Mouse (Mus musculus) midbrain, embryonic 13.5 days (tissue): ENCODE measurements around the gene Tmem183a. TPM values are rescaled to one million over a fixed set of nuclear protein-coding genes. Genes with fewer than 3 reads are reported as not detected.

Source experiments
- ATAC-seq: fragments of 200-750 bp; cut with Nextera tagmentation; 2 replicates; pipeline ENCODE4 v1.8.0; 2017; ENCODE audit warnings: mild to moderate bottlenecking, moderate TSS enrichment, moderate library complexity
- H3K27ac ChIP-seq: fragments of 300-500 bp; sonication (generic); 2 replicates; pipeline ENCODE4 v1.5.1; 2015; ENCODE audit warnings: inconsistent platforms, mild to moderate bottlenecking, moderate library complexity
- H3K27me3 ChIP-seq: fragments of 300-500 bp; sonication (generic); 2 replicates; pipeline ENCODE4 v1.6.1; 2015; ENCODE audit warnings: mild to moderate bottlenecking, inconsistent platforms
- H3K36me3 ChIP-seq: fragments of 300-500 bp; sonication (generic); 2 replicates; pipeline ENCODE4 v1.6.1; 2015; ENCODE audit warnings: mild to moderate bottlenecking, inconsistent platforms
- H3K4me1 ChIP-seq: fragments of 300-500 bp; sonication (generic); replicated peaks from 2 replicates; pipeline ENCODE4 v1.6.1; 2015; ENCODE audit warnings: inconsistent platforms
- H3K4me2 ChIP-seq: fragments of 300-500 bp; sonication (generic); replicated peaks from 2 replicates; pipeline ENCODE4 v1.6.1; 2015; ENCODE audit warnings: moderate library complexity, mild to moderate bottlenecking, inconsistent platforms
- H3K4me3 ChIP-seq: fragments of 300-500 bp; sonication (generic); replicated peaks from 2 replicates; pipeline ENCODE4 v1.5.1; 2015; ENCODE audit warnings: mild to moderate bottlenecking, inconsistent platforms
- H3K9ac ChIP-seq: fragments of 300-500 bp; sonication (generic); replicated peaks from 2 replicates; pipeline ENCODE4 v1.6.1; 2015; ENCODE audit warnings: mild to moderate bottlenecking, inconsistent platforms
- H3K9me3 ChIP-seq: fragments of 300-500 bp; sonication (generic); 2 replicates; pipeline ENCODE4 v1.6.1; 2016; ENCODE audit warnings: mild to moderate bottlenecking, inconsistent platforms
- WGBS: fragments of 180-500 bp; shearing (Covaris S2); methylation state at CpG from one replicate; pipeline ENCODE4 v1.1.7; 2015; 5-methylcytosine and 5-hydroxymethylcytosine counted together
- polyA plus RNA-seq: library from polyadenylated mRNA; unstranded; fragments of >200 nt; fragmentation: Nextera tagmentation; extraction: Ambion mirVana; gene quantifications from 2 replicates; pipeline ENCODE4 v1.2.1, GENCODE M21; 2015

The Tmem183a gene
- polyA plus RNA-seq, 1 experiment from 2014 or later = 128 TPM

DNA sequence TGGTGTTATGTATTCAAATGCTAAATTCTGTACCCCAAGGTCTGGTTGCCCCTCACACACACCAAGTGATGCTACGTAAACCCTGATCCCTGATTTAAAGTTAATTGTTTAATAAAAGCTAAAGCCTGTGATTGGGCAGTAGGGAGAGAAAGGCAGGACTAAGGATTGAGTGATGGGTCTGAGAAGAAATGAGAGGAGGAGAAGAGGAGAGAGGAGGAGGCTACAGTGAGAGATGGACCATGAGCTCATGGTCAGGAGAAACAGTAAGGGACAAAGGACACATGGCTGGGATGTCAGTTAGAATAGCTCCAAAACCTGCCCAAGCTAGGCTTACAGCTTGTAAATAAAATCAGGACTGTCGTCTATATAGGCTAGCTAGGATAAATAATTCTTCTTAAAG lies 19.3 kb upstream of the Tmem183a start:
- WGBS = 89% methylated on average over 2 of the region's 2 CpGs
- H3K4me1 ChIP-seq = peaks cover 10% of the 10 kb centered on the region; the same call in 1 of the 2 replicates
- no peak overlapping the region for H3K4me2 ChIP-seq
- no peak overlapping the region for H3K27ac ChIP-seq
- no peaks in the 10 kb centered on the region for H3K9me3 ChIP-seq
- 0 out of 2 replicates have a peak, but pooled peaks cover 5% of the 10 kb centered on the region for H3K27me3 ChIP-seq
- no peak for ATAC-seq
- no peaks in the 10 kb centered on the region for H3K36me3 ChIP-seq
- H3K4me3 ChIP-seq = no peak overlapping the region
- H3K9ac ChIP-seq = no peak overlapping the region

DNA sequence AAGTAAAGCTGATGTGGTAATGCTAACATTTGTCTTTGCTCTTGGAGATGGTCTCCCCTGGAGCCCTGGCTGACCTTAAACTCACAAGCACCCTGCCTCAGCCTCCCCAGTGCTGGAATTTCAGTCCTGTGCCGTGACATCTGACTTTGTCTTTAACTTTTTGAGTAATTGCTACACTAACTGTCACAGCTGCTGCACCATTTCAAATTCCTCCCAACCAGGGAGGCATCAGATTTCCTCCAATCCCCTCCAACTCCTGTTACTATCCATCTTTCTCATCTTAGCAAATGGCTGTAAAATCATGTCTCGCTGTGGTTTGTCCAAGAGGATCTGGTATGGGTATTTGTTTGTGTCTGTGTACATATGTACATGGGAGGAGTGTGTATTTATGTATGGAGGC lies 12.3 kb upstream of the Tmem183a start:
- 76% methylated on average over 2 of the region's 2 CpGs for WGBS
- Histone ChIP-seq H3K36me3 (no peaks in the 10 kb centered on the region), H3K4me3 (no peak overlapping the region), H3K4me1 (no peaks in the 10 kb centered on the region), H3K9me3 (peaks cover 11% of the 10 kb centered on the region; the same call in 1 of the 2 replicates), H3K27me3 (no peaks in the 10 kb centered on the region), H3K9ac (no peak overlapping the region), H3K27ac (no peak overlapping the region), H3K4me2 (no peak overlapping the region)
- no peak for ATAC-seq

DNA sequence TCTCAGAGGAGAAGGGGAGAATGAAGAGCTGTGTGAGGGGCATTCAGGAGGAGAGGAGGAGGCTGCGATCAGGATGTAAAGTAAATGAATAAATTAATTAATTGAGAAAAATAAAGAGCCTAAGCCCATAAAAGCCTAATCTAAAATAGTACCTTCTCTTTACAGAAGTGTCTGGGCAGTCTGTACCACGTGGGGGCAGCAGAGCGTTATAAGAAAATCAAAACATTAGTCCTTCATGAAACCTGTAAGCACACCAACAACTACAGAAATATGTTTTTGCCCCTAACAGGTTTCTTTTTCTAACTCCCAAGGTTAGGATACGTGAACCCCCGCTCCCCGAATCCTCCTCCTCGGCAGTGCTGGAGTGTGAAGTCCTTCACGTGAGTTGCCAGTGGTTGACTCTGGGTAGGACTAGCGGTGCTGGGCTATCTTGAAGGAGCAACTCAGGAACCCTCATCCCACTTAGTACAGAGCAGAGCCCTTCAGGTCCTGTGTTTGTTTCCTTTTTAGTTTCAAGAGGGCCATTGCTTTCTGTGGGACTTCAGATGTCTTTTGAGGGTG lies 7.1 kb upstream of the Tmem183a start:
- Histone ChIP-seq H3K4me1 (no peaks in the 10 kb centered on the region), H3K4me2 (no peak overlapping the region), H3K9me3 (peaks cover 11% of the 10 kb centered on the region; the same call in 1 of the 2 replicates), H3K9ac (no peak overlapping the region), H3K36me3 (no peaks in the 10 kb centered on the region), H3K27ac (no peak overlapping the region), H3K27me3 (no peaks in the 10 kb centered on the region; the same call in 1 of the 2 replicates), H3K4me3 (no peak overlapping the region)
- 54% methylated on average over 9 of the region's 9 CpGs for WGBS
- ATAC-seq = no peak

DNA sequence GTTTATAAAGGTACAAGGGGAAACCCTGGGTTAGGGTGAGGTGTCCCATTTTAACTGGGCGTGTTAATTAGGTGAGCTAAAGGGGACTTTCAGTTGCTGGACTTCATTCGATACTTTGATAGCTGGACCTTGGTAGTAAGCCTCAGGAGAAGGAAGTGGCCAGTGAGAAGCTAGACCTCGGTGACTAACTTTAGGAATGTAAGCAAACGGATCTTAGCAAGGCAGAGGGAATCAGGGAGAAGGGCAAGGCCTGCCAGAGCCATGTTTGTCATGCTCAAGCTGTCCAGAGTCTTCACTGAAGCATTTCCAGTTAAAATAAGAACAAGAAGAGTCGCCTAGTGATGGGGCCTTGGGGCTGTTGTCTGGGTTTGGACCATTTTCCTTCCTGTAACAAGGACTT lies 3.7 kb upstream of the Tmem183a start:
- no peaks in the 10 kb centered on the region for H3K36me3 ChIP-seq
- WGBS = 70% methylated on average over 5 of the region's 5 CpGs

DNA sequence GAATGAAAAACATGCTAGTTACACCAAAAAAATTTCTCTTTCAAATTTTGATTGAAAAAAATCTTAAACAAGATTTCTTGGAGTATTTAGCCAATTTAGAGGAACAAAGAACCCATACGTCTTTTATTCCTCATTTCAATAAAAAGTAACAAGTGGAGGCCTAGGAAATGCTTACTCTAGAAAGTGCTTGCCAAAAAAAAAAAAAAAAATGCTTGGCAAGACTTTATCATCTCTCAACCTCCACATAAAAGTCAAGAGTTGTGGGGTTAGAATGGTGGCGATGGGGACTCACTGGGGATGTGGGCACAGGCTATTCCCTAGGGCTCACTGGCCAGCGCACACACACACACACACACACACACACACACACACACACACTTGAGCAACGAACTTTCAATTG lies 1.4 kb upstream of the Tmem183a start:
- no peak for ATAC-seq
- Histone ChIP-seq H3K27me3 (no peaks in the 10 kb centered on the region; the same call in 1 of the 2 replicates), H3K27ac (no peak overlapping the region), H3K9me3 (no peaks in the 10 kb centered on the region), H3K4me2 (no peak overlapping the region), H3K36me3 (peaks cover 14% of the 10 kb centered on the region), H3K9ac (no peak overlapping the region), H3K4me1 (peaks cover 27% of the 10 kb centered on the region), H3K4me3 (no peak overlapping the region)
- 82% methylated on average over 4 of the region's 4 CpGs for WGBS

More for the DNA sequence above, 3.7 kb upstream of the Tmem183a start:
- H3K27me3 ChIP-seq = no peaks in the 10 kb centered on the region; the same call in 1 of the 2 replicates
- no peak overlapping the region for H3K4me2 ChIP-seq
- H3K9me3 ChIP-seq = 0 out of 2 replicates have a peak, but pooled peaks cover 7% of the 10 kb centered on the region
- H3K4me3 ChIP-seq = no peak overlapping the region
- no peak overlapping the region for H3K9ac ChIP-seq
- H3K27ac ChIP-seq = no peak overlapping the region
- peaks cover 11% of the 10 kb centered on the region for H3K4me1 ChIP-seq
- no peak for ATAC-seq

DNA sequence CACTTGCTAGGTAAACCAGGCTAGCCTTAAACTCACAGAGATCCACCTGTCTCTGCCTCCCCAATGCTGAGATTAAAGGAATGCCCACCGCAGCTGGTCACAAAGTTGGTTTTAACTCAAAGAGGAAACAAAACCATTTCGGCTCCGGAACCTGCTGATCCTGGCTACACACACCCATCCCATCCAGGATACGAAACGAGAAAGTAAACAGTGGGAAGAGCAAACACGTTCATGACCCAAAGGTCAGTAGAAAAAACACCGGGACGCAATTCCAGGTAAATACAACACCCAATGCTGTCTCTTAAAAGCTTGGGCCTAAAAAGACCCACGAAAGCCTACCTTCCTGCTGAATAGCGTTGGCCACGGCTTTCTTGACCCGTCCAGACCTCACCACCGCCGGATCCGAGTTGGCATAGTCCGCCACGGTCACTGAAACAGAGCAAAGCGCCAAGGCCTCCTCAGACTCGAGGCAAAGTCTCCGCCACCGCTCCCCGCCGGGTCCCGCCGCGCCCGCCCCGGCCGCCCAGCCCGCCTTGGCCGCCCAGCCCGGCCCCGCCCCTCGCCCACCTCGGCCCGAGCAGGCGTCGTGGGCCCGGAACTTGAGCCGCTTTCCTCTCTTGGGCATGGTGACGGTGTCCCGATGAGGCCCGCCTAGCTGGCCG lies 453 bp downstream of the Tmem183a start:
- peak; percentile 90 for ATAC-seq
- H3K36me3 ChIP-seq = peaks cover 24% of the 10 kb centered on the region
- no peaks in the 10 kb centered on the region; the same call in 1 of the 2 replicates for H3K27me3 ChIP-seq
- peak overlapping the region; percentile 86 for H3K4me3 ChIP-seq
- WGBS = 2% methylated on average over 36 of the region's 44 CpGs
- peak overlapping the region; percentile 92 for H3K4me2 ChIP-seq
- H3K9ac ChIP-seq = peak overlapping the region; percentile 95
- H3K27ac ChIP-seq = peak overlapping the region; percentile 83
- H3K4me1 ChIP-seq = peaks cover 27% of the 10 kb centered on the region
- H3K9me3 ChIP-seq = no peaks in the 10 kb centered on the region

DNA sequence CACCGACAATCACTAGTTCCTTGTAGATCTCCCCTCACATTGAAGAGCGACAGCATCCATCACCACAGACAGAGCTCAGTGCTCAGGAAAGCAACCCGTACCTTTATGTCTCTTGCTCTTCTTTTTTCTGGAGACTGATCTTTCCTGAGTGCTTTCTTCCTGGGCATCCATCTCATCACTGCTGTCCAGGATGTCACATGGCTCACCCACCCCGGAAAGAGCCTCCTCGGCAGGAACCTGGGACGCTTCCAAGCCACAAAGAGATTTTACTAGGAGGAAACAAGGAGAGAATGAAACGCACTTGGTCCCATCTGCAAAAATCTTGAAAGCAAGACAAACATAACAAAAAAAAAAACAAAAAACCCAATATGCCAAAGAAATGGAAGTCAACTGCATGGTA lies 1.1 kb downstream of the Tmem183a start:
- Histone ChIP-seq H3K4me3 (peak overlapping the region; percentile 86), H3K27me3 (no peaks in the 10 kb centered on the region; the same call in 1 of the 2 replicates), H3K36me3 (peaks cover 31% of the 10 kb centered on the region), H3K4me1 (peaks cover 27% of the 10 kb centered on the region), H3K4me2 (peak overlapping the region; percentile 92), H3K27ac (no peak overlapping the region), H3K9me3 (no peaks in the 10 kb centered on the region), H3K9ac (peak overlapping the region; percentile 95)
- no peak for ATAC-seq
- WGBS = 88% methylated on average over 7 of the region's 7 CpGs

DNA sequence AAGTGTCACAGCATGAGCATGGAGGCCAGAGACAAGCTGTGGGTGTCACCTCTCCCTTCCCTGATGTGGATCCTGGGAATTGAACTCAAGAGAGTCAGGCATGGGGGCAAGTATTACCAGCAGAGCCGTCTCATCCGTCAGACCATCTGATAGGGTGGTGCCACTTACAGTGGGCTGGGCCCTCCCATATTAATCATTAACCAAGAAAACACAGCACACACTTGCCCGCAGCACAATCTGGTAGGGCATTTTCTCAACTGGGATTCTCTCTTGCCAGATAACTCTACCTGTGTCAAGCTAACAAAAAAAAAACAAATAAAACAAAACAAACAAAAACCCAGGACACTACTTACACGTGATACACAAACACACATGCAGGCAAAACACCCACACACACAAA lies 4.3 kb downstream of the Tmem183a start:
- 94% methylated on average over 4 of the region's 4 CpGs for WGBS
- peaks cover 62% of the 10 kb centered on the region for H3K36me3 ChIP-seq
- no peak for ATAC-seq

DNA sequence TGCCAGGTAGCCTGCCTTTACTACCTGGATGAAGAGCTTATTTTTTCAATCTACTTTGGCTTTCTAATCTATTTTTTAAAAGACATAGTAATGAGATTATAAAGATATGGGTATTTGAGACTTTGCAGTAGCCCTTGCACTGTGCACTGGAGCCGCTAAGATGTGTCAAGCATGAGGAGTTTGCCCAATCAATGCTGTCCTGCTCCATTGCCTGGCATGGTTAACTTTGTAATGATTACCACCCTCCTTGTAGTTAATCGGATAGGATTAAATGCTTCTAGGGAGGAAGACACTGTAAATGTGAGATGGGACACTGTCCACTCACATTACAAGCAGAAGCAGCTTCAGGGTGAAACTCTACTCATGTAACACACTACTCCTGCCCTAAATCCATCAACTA lies 8.5 kb downstream of the Tmem183a start:
- Histone ChIP-seq H3K27me3 (no peaks in the 10 kb centered on the region), H3K4me2 (no peak overlapping the region), H3K27ac (no peak overlapping the region), H3K9ac (no peak overlapping the region), H3K4me3 (no peak overlapping the region), H3K9me3 (no peaks in the 10 kb centered on the region), H3K36me3 (peaks cover 84% of the 10 kb centered on the region), H3K4me1 (peaks cover 1% of the 10 kb centered on the region; the same call in 1 of the 2 replicates)
- no peak for ATAC-seq
- 94% methylated on average over 2 of the region's 2 CpGs for WGBS

More for the DNA sequence above, 4.3 kb downstream of the Tmem183a start:
- Histone ChIP-seq H3K4me3 (no peak overlapping the region), H3K4me1 (peaks cover 26% of the 10 kb centered on the region), H3K27ac (no peak overlapping the region), H3K27me3 (no peaks in the 10 kb centered on the region), H3K9me3 (no peaks in the 10 kb centered on the region), H3K9ac (no peak overlapping the region), H3K4me2 (no peak overlapping the region)

DNA sequence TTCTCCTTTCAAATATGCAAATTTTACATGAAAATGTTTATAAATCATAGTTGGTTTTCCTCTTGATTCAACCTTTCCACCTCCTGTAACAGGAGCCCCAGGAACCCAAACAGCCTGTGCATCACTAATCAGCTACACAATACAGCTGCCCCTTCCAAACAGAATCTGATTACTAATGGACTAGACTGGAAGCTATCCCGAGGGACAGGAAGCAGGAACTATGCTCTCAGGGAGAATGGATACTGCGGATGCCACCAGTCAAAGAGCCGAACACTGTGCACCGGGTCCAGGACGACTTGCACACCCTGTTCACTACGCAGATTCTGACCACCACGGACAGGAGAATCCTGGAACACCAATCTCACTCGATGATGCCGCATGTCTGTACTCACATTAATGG lies 14.0 kb downstream of the Tmem183a start:
- WGBS = 87% methylated on average over 9 of the region's 9 CpGs
- Histone ChIP-seq H3K4me2 (no peak overlapping the region), H3K9me3 (no peaks in the 10 kb centered on the region), H3K9ac (no peak overlapping the region), H3K27ac (no peak overlapping the region), H3K4me1 (peaks cover 13% of the 10 kb centered on the region), H3K27me3 (no peaks in the 10 kb centered on the region), H3K36me3 (peaks cover 59% of the 10 kb centered on the region), H3K4me3 (no peak overlapping the region)
- ATAC-seq = no peak

DNA sequence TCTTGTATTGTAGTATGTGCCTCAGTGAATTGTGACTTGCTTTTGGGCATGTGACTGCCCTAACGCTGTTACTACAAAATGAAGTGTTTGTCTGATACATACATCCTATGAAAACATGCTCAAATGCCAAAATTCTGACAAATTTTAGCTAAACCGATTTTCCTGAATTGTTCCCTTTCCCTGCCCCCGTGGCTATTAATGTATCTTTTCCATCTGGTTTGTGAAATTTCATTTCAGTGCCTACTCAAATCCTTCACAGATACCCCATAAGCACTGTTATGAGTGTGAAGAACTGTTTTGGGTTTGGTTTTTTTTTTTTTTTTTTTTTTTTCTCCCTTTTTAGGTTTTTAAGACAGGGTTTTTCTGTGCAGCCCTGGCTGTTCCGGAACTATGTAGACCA lies 16.7 kb downstream of the Tmem183a start:
- Histone ChIP-seq H3K27ac (no peak overlapping the region), H3K4me1 (peaks cover 13% of the 10 kb centered on the region), H3K4me2 (peak overlapping the region; percentile 77), H3K4me3 (peak overlapping the region; percentile 52), H3K27me3 (no peaks in the 10 kb centered on the region), H3K9me3 (no peaks in the 10 kb centered on the region), H3K9ac (no peak overlapping the region), H3K36me3 (peaks cover 31% of the 10 kb centered on the region)
- WGBS = 76% methylated on average over 4 of the region's 4 CpGs
- ATAC-seq = no peak

DNA sequence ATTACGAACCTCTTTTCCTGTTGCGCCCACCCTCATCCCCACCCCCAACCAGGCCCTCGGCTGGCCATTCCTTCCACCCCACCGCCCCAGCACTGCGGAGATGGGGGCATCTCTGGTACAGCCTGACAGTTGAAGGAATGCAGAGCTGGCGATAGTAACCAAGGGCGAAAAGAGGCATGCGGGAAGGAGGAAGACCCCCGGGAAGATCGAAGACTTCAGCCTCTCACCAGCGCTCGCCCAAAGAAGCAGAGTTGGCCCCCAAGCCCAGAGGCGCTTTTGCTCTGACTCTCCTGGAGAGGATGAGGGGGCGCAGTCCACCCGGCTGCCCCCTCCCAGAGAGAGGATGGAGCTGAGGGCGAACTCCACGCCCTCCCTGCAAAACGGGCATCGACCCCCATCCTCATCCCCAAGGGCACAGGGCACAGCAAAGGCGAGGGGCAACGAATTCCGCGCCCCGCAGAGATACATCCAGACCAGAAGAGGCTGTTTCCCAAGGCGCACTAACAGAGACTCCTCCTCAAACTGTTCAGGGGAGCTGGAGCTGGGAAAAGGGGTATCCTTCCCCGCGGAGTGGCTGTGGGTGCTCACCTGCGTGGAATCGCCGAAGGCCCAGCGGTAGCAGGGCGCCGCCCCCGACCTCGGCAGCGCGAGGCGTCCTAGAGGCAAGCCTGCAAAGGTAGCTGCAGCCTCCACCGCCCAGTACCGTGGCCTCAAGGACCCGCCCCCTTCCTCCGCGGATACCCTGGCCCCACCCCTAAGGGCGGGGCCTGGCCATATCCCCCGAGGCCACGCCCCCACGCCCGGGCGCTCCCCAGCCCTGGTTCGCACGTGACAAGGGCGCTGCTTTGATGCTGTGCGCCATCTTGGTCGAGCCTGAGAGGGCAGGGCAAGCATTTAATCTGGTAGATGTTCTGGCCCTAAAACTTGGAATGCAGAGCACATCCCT lies 17.5 kb downstream of the Tmem183a start:
- H3K27ac ChIP-seq = no peak overlapping the region
- peak; percentile 93 for ATAC-seq

More for the DNA sequence above, 17.5 kb downstream of the Tmem183a start:
- Histone ChIP-seq H3K9me3 (no peaks in the 10 kb centered on the region), H3K27me3 (no peaks in the 10 kb centered on the region), H3K4me1 (peaks cover 13% of the 10 kb centered on the region), H3K4me3 (peak overlapping the region; percentile 52), H3K4me2 (peak overlapping the region; percentile 77), H3K36me3 (peaks cover 24% of the 10 kb centered on the region), H3K9ac (peak overlapping the region; percentile 73)
- under 1% methylated on average over 49 of the region's 54 CpGs for WGBS
